Mouse (Mus musculus) layer of hippocampus, postnatal 14 days (tissue): Measurements from ENCODE around the gene Olfr1271. TPM values are rescaled to one million over a fixed set of nuclear protein-coding genes. Genes with fewer than 3 reads are reported as not detected.
"Not testable (repeated sequence)": the region's sequence is repeated elsewhere in the genome, so short reads cannot be mapped to it uniquely, and the experiment has no call there.

ENCODE experiments used
- DNase-seq, 2 experiments: peaks; one replicate each; pipeline ENCODE4 v3.0.0; 2021 to 2022; ENCODE audit warnings: low spot score in 2 of 2, mixed read lengths in 1 of 2
- long read RNA-seq, 2 experiments: library from polyadenylated mRNA; stranded (forward); transcript quantifications; one replicate each; pipeline ENCODE4 v2.0.0; 2021
- total RNA-seq, 2 experiments: library from RNA; stranded (reverse); gene quantifications; 2 replicates each; pipeline ENCODE4 v1.2.3; 2021

Olfr1271 gene
- total RNA-seq = not detected
- long read RNA-seq, experiment 1 = 0 reads
- long read RNA-seq, experiment 2 = 0 reads

DNA sequence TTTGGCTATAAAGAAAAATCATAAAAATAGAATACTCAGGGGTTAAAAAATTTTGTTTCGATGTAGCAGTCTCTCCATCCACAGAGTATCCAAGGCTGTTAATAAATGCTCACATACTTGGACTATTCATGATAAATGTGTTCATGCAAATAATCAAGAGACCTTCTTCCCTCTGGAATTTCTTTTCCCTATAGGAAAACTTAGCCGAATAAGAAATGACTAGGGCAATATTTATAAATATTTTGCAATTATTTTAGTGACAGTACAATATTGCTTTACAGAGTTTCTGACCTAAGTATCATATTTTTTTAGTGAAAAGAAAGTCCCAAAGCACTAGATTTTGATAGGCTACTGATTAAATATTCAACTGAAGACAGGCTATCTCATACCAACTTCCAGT is at the start of gene Olfr1271:
Olfr1271 (minus strand) TSS at position 101 of the 400 bp plus-strand sequence.
- no peak for DNase-seq

DNA sequence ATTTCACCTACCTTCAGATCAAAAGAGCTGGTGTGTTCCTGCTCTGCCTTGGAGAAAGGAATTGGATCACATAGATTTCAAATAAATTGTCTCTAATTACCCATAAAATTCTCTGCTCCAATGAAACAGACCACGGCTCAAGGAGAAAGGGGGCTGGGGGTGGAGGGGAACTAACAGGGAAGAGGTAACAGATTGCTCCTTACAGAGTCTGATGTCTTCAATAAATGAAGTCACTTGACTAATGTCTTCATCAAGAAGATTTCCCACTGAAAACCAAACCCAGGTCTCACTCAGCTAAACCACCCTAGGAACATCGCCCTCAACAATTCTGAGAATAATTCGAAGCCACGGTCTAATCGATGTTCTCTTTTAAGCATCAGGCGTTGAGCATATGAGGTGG is 21.9 kb upstream of the Olfr1271 start, which contains the start of gene Olfr1272:
Olfr1272 (minus strand) TSS at position 101 of the 400 bp plus-strand sequence.
- DNase-seq = no peak

DNA sequence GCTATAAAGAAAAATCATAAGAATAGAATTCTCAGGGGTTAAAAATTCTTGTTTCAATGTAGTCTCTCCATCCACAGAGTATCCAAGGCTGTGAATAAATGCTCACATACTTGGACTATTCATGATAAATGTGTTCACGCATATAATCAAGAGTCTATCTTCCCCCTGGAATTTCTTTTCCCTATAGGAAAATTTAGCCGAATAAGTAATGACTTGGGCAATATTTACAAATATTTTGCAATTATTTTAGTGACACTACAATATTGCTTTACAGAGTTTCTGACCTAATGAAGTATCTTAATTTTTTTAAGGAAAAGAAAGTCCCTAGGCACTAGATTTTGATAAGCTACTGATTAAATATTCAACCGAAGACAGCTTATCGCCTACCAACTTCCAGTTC is 13.3 kb downstream of the Olfr1271 start, which contains the start of gene Olfr142:
Olfr142 (minus strand) TSS at position 101 of the 400 bp plus-strand sequence.
- DNase-seq = no peak

DNA sequence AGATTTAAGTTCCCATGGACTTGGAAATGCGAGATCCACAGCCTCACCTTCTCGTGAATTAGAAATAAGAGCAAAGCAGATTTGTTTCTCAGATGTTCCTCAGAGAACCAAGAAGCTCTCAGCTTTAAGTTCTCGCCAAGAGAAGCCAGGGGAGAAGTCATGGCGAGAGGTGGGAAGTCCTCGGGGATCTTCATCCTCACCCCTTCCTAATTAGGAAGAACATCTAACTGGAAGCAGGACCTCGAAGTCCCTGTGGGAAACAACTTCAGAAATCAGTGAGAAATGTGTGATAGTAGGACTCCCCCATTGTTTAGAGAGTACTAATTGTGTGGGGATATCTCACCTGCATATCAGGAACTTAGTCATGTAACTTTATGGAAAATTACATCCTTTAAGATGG is 46.4 kb downstream of the Olfr1271 start, which contains the start of gene Olfr1506:
Olfr1506 (minus strand) TSS at position 101 of the 400 bp plus-strand sequence.
- not testable (repeated sequence) for DNase-seq

Other genes with a start within 250 kb of the Olfr1271 start
- not detected for gene Olfr1264, start 245.5 kb downstream of the Olfr1271 start, total RNA-seq
- gene Olfr1265, start 235.7 kb downstream of the Olfr1271 start, total RNA-seq = not detected
- gene Olfr140, start 207.4 kb downstream of the Olfr1271 start, total RNA-seq = not detected
- gene Olfr1269, start 149.6 kb downstream of the Olfr1271 start, total RNA-seq = not detected
- not detected for gene Olfr32, start 128.7 kb downstream of the Olfr1271 start, total RNA-seq
- gene Olfr1270, start 117.9 kb downstream of the Olfr1271 start, total RNA-seq = not detected
- gene Olfr1506, start 46.5 kb downstream of the Olfr1271 start, total RNA-seq = under 1 TPM in 1 of 2 experiments, not detected in 1; 0.19 TPM
- gene Olfr142, start 13.4 kb downstream of the Olfr1271 start, total RNA-seq = not detected
- gene Olfr1272, start 21.8 kb upstream of the Olfr1271 start, total RNA-seq = not detected
- gene Gm13769, start 51.2 kb upstream of the Olfr1271 start, total RNA-seq = under 1 TPM in 1 of 2 experiments, not detected in 1; 0.23 TPM
- gene Olfr1274-ps, start 127.7 kb upstream of the Olfr1271 start, total RNA-seq = not detected